Mouse (Mus musculus): ENCODE results near the gene Kdelr1. TPM values are rescaled to one million over a fixed set of nuclear protein-coding genes. Genes with fewer than 3 reads are reported as not detected.
"Not testable (repeated sequence)": the region's sequence is repeated elsewhere in the genome, so short reads cannot be mapped to it uniquely, and the experiment has no call there.

Kdelr1 gene
- total and polyA plus RNA-seq, 3 experiments, result 107 to 254 (median 126) TPM

- under 1% methylated on average over 28 of the region's 28 CpGs for WGBS
- Histone ChIP-seq H3K36me3 (ENCODE audit: control insufficient read depth, insufficient read depth, low read length) (peaks cover 10% of the 10 kb centered on the region), H3K9ac (ENCODE audit: low read depth, low read length) (peak overlapping the region; percentile 69), H3K4me3 (peak overlapping the region; percentile 71), H3K79me2 (replicated peaks; ENCODE audit: control insufficient read depth, insufficient read depth, low read length) (peaks cover 9% of the 10 kb centered on the region; the same call in 1 of the 2 replicates), H3K27ac (peak overlapping the region; percentile 92), H3K27me3 (ENCODE audit: control insufficient read depth, insufficient read depth, low read length) (peaks cover 7% of the 10 kb centered on the region), H3K4me1 (ENCODE audit: control insufficient read depth, insufficient read depth, low read length) (peaks cover 9% of the 10 kb centered on the region)
- peak; percentile 78 to 82 for DNase-seq
- intact Hi-C loops (cut with DNase I), result loop anchor here (1.0 to 2.0 kb wide), 2 partner anchors 23 to 49 kb away; partner anchors contain the start of genes Syngr4 and Tmem143
- TF ChIP-seq EP300 (IDR thresholded peaks at IDR 0.05; ENCODE audit: insufficient read depth, low read depth, low read length), result no peak
- TF ChIP-seq POLR2A (IDR thresholded peaks at IDR 0.05; ENCODE audit: insufficient read depth, low read depth, low read length), result peak; percentile 33; the same call in 1 of the 2 replicates
- TF ChIP-seq CTCF (IDR thresholded peaks at IDR 0.05), result peak; percentile 56
Observed at GRCm38 (mm10) chr7:45873061-45873947, 732 bp downstream of the Kdelr1 start.

GRCm38 (mm10) chr7:45876895-45877294, 4.3 kb downstream of the Kdelr1 start:
- WGBS, result 97% methylated on average over 7 of the region's 7 CpGs
- no peak overlapping the region for H3K9ac ChIP-seq (ENCODE audit: low read depth, low read length)
- no peak for TF ChIP-seq CTCF (IDR thresholded peaks at IDR 0.05)
- TF ChIP-seq POLR2A (IDR thresholded peaks at IDR 0.05; ENCODE audit: insufficient read depth, low read depth, low read length), result no peak
- no peak for TF ChIP-seq EP300 (IDR thresholded peaks at IDR 0.05; ENCODE audit: insufficient read depth, low read depth, low read length)
- H3K4me3 ChIP-seq, result no peak overlapping the region
- H3K27me3 ChIP-seq (ENCODE audit: control insufficient read depth, insufficient read depth, low read length), result no peaks in the 10 kb centered on the region
- no peak for DNase-seq
- H3K36me3 ChIP-seq (ENCODE audit: control insufficient read depth, insufficient read depth, low read length), result peaks cover 10% of the 10 kb centered on the region
- peaks cover 9% of the 10 kb centered on the region for H3K79me2 ChIP-seq (replicated peaks; ENCODE audit: control insufficient read depth, insufficient read depth, low read length)
- H3K27ac ChIP-seq, result no peak overlapping the region
- intact Hi-C loops (cut with DNase I), result no loop called here
- H3K4me1 ChIP-seq (ENCODE audit: control insufficient read depth, insufficient read depth, low read length), result peaks cover 9% of the 10 kb centered on the region

GRCm38 (mm10) chr7:45878278-45878677, 5.7 kb downstream of the Kdelr1 start, which contains the start of gene Grin2d:
Gene Grin2d (minus strand): TSS chr7:45878378.
- H3K4me3 ChIP-seq; intact Hi-C loops (cut with DNase I); H3K27ac ChIP-seq; H3K27me3 ChIP-seq (ENCODE audit: control insufficient read depth, insufficient read depth, low read length); DNase-seq; H3K4me1 ChIP-seq (ENCODE audit: control insufficient read depth, insufficient read depth, low read length); H3K79me2 ChIP-seq (replicated peaks; ENCODE audit: control insufficient read depth, insufficient read depth, low read length); H3K9ac ChIP-seq (ENCODE audit: low read depth, low read length): not testable (repeated sequence)
- H3K36me3 ChIP-seq (ENCODE audit: control insufficient read depth, insufficient read depth, low read length), result peaks cover 10% of the 10 kb centered on the region
- 91% methylated on average over 1 of the region's 1 CpGs for WGBS

- Histone ChIP-seq H3K9ac (ENCODE audit: low read depth, low read length) (no peak overlapping the region), H3K4me3 (no peak overlapping the region), H3K36me3 (ENCODE audit: control insufficient read depth, insufficient read depth, low read length) (no peaks in the 10 kb centered on the region), H3K4me1 (ENCODE audit: control insufficient read depth, insufficient read depth, low read length) (no peaks in the 10 kb centered on the region), H3K27me3 (ENCODE audit: control insufficient read depth, insufficient read depth, low read length) (no peaks in the 10 kb centered on the region), H3K79me2 (replicated peaks; ENCODE audit: control insufficient read depth, insufficient read depth, low read length) (peaks cover 3% of the 10 kb centered on the region), H3K27ac (no peak overlapping the region)
- intact Hi-C loops (cut with DNase I), result no loop called here
- 98% methylated on average over 4 of the region's 4 CpGs for WGBS
- DNase-seq, result no peak
- TF ChIP-seq POLR2A (IDR thresholded peaks at IDR 0.05; ENCODE audit: insufficient read depth, low read depth, low read length) (no peak), EP300 (IDR thresholded peaks at IDR 0.05; ENCODE audit: insufficient read depth, low read depth, low read length) (no peak), CTCF (IDR thresholded peaks at IDR 0.05) (no peak)
Observed at GRCm38 (mm10) chr7:45880531-45880930, 8.0 kb downstream of the Kdelr1 start.

- H3K79me2 ChIP-seq (replicated peaks; ENCODE audit: control insufficient read depth, insufficient read depth, low read length), result peaks cover 2% of the 10 kb centered on the region
- H3K4me1 ChIP-seq (ENCODE audit: control insufficient read depth, insufficient read depth, low read length), result no peaks in the 10 kb centered on the region
- no peaks in the 10 kb centered on the region for H3K27me3 ChIP-seq (ENCODE audit: control insufficient read depth, insufficient read depth, low read length)
- no peak overlapping the region for H3K4me3 ChIP-seq
- H3K9ac ChIP-seq (ENCODE audit: low read depth, low read length), result no peak overlapping the region
- no peak for TF ChIP-seq CTCF (IDR thresholded peaks at IDR 0.05)
- no peak for TF ChIP-seq EP300 (IDR thresholded peaks at IDR 0.05; ENCODE audit: insufficient read depth, low read depth, low read length)
- TF ChIP-seq POLR2A (IDR thresholded peaks at IDR 0.05; ENCODE audit: insufficient read depth, low read depth, low read length), result no peak
- no peaks in the 10 kb centered on the region for H3K36me3 ChIP-seq (ENCODE audit: control insufficient read depth, insufficient read depth, low read length)
- no peak for DNase-seq
- 96% methylated on average over 2 of the region's 2 CpGs for WGBS
- no peak overlapping the region for H3K27ac ChIP-seq
- intact Hi-C loops (cut with DNase I), result no loop called here
Observed at GRCm38 (mm10) chr7:45881011-45881410, 8.4 kb downstream of the Kdelr1 start.

GRCm38 (mm10) chr7:45887246-45887645, 14.7 kb downstream of the Kdelr1 start:
- no peak for DNase-seq
- Histone ChIP-seq H3K4me3 (no peak overlapping the region), H3K4me1 (ENCODE audit: control insufficient read depth, insufficient read depth, low read length) (no peaks in the 10 kb centered on the region), H3K79me2 (replicated peaks; ENCODE audit: control insufficient read depth, insufficient read depth, low read length) (no peaks in the 10 kb centered on the region), H3K27ac (no peak overlapping the region), H3K27me3 (ENCODE audit: control insufficient read depth, insufficient read depth, low read length) (no peaks in the 10 kb centered on the region), H3K36me3 (ENCODE audit: control insufficient read depth, insufficient read depth, low read length) (no peaks in the 10 kb centered on the region), H3K9ac (ENCODE audit: low read depth, low read length) (no peak overlapping the region)
- intact Hi-C loops (cut with DNase I), result no loop called here
- WGBS, result 16% methylated on average over 3 of the region's 3 CpGs
- no peak for TF ChIP-seq POLR2A (IDR thresholded peaks at IDR 0.05; ENCODE audit: insufficient read depth, low read depth, low read length)
- TF ChIP-seq EP300 (IDR thresholded peaks at IDR 0.05; ENCODE audit: insufficient read depth, low read depth, low read length), result no peak
- TF ChIP-seq CTCF (IDR thresholded peaks at IDR 0.05), result no peak
